Mouse (Mus musculus): ENCODE measurements at regions not wholly inside any gene's neighbourhood (a gene's known extent, or its start where the extent isn't known, plus 50 kb on each side); places are given as distances from the start of the nearest gene placed in this dataset.

- TF ChIP-seq CTCF (IDR thresholded peaks at IDR 0.05; ENCODE audit: low read depth, low read length) (no peak), POLR2A (IDR thresholded peaks at IDR 0.05; ENCODE audit: extremely low read depth, insufficient read depth, low read length) (no peak)
Observed at GRCm38 (mm10) chr11:111791267-111791926, 725.4 kb downstream of the Kcnj2 start.
